Mouse (Mus musculus) heart, embryonic 11.5 days (tissue): ENCODE measurements around the gene Tent4b. TPM values are rescaled to one million over a fixed set of nuclear protein-coding genes. Genes with fewer than 3 reads are reported as not detected.
A peak's percentile ranks its signal among the peaks of the same experiment; 100 is the strongest.

Source experiments
- ATAC-seq: fragments of 200-750 bp; cut with Nextera tagmentation; replicated peaks from 2 replicates; pipeline ENCODE4 v1.8.0; 2017; ENCODE audit warnings: moderate library complexity; ENCODE audit not compliant: insufficient number of reproducible peaks, low FRiP score, low TSS enrichment
- H3K27ac ChIP-seq: fragments of 300-500 bp; sonication (generic); 2 replicates; pipeline ENCODE4 v1.5.1; 2014; ENCODE audit warnings: mild to moderate bottlenecking, low read depth, low read length
- H3K27me3 ChIP-seq: fragments of 300-500 bp; sonication (generic); 2 replicates; pipeline ENCODE4 v1.6.1; 2014; ENCODE audit warnings: mild to moderate bottlenecking, low read length, mixed read lengths; ENCODE audit not compliant: control insufficient read depth, insufficient read depth
- H3K36me3 ChIP-seq: fragments of 300-500 bp; sonication (generic); 2 replicates; pipeline ENCODE4 v1.6.1; 2014; ENCODE audit warnings: mild to moderate bottlenecking, low read length, moderate library complexity, mixed read lengths; ENCODE audit not compliant: control insufficient read depth, insufficient read depth
- H3K4me1 ChIP-seq: fragments of 300-500 bp; sonication (generic); 2 replicates; pipeline ENCODE4 v1.6.1; 2014; ENCODE audit warnings: low read length; ENCODE audit not compliant: control insufficient read depth, insufficient read depth
- H3K4me2 ChIP-seq: fragments of 300-500 bp; sonication (generic); 2 replicates; pipeline ENCODE4 v1.6.1; 2014; ENCODE audit warnings: mild to moderate bottlenecking, moderate library complexity
- H3K4me3 ChIP-seq: fragments of 300-500 bp; sonication (generic); 2 replicates; pipeline ENCODE4 v1.5.1; 2014; ENCODE audit warnings: low read depth, low read length
- H3K9ac ChIP-seq: fragments of 300-500 bp; sonication (generic); 2 replicates; pipeline ENCODE4 v1.6.1; 2014; ENCODE audit warnings: mild to moderate bottlenecking, low read depth, low read length, moderate library complexity
- H3K9me3 ChIP-seq: fragments of 300-500 bp; sonication (generic); replicated peaks from 2 replicates; pipeline ENCODE4 v1.6.1; 2016; ENCODE audit warnings: low read length; ENCODE audit not compliant: control insufficient read depth
- WGBS: fragments of 180-500 bp; shearing (Covaris S2); extraction: QIAGEN DNeasy Blood & Tissue Kit; methylation state at CpG from one replicate; pipeline ENCODE4 v1.1.7; 2014; ENCODE audit not compliant: insufficient replicate concordance; 5-methylcytosine and 5-hydroxymethylcytosine counted together
- polyA plus RNA-seq: library from polyadenylated mRNA; unstranded; fragments of >200 nt; fragmentation: Nextera tagmentation; extraction: Ambion mirVana; gene quantifications from 2 replicates; pipeline ENCODE4 v1.2.1, GENCODE M21; 2014

Tent4b gene
- polyA plus RNA-seq, 1 experiment from 2014 or later = 9.7 TPM

DNA sequence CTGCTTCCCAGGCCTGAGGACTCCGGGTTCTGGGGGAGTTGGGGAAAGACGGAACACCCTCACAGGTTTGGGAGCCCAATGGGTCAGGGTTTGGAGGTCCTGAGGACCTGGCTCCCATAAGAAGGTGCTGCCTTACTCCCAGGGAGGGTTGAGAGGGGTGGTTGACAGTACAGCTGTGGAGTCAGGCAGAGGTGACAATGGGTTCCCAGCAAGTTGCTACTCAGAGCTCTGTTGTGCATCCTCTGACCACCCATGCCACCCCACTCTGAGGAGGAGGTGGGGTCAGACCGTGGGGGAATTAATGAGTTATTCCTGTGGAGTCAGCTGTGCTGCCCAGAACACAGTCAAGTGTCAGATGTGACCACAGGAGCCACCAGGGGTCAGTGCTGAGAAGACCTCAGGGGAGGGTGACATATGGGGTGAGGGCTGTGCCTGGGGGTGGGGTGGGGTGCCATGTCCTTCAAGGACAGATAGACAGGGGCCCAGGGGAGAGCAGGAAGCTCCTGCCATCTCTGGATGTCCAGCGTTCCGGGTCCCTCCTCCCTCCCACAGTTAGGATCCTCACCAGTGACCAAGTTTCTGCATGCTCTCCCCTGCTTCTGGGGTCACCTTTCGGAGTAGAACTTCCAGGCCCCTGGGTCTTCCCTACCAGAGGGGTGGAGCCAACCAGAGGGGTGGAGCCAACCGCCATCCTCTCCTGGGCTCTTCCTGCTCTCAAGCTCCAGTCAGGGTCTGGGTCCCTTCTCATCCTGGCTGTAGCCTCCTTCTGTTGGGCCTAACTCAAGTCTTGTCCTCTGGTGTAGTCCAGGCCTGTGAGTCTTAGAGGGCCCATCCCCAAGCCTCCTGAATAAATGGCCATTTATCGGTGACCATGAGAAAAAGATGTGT lies 86.7 kb downstream of the Tent4b start:
- Histone ChIP-seq H3K4me1 (peaks cover 19% of the 10 kb centered on the region), H3K9me3 (no peaks in the 10 kb centered on the region), H3K27me3 (peaks cover 3% of the 10 kb centered on the region; the same call in 1 of the 2 replicates), H3K4me3 (no peak overlapping the region), H3K27ac (no peak overlapping the region), H3K9ac (no peak overlapping the region), H3K36me3 (no peaks in the 10 kb centered on the region), H3K4me2 (no peak overlapping the region)
- 0 out of 2 replicates have a peak, but pooled peaks have one; percentile 15 for ATAC-seq
- WGBS = 79% methylated on average over 8 of the region's 8 CpGs

DNA sequence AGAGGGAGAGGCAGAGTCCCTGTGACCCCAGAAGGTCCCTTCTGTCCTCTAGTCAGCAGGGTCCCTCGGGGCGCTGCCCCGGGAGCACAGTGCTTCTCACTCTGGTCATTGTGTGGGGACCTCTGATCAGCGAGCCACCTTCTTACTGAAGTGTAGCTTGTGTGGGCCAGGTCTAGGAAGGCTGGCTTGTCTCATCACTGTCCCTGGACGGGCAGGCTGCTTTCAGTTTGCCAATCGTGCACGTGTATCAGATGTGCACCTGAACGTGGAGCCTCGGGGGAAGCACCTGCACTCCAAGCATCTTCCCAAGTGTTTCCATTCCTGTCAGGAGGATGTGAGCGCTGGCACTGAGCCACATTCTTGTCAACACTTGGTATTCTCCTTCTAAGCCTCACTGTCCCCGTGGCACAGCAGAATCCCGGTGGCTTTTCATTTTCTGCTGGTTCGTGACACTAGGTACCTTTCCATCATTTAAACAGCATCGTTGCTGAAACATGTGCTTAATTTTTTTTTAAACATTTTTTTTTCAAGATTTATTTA lies 87.5 kb downstream of the Tent4b start:
- ATAC-seq = no peak
- Histone ChIP-seq H3K4me1 (peaks cover 19% of the 10 kb centered on the region), H3K36me3 (no peaks in the 10 kb centered on the region), H3K9ac (no peak overlapping the region), H3K27ac (no peak overlapping the region), H3K4me2 (no peak overlapping the region), H3K27me3 (peaks cover 7% of the 10 kb centered on the region), H3K9me3 (no peaks in the 10 kb centered on the region), H3K4me3 (no peak overlapping the region)
- WGBS = 67% methylated on average over 14 of the region's 14 CpGs

GRCm38 (mm10) chr8:88288622-88289242 lies 89.7 kb downstream of the Tent4b start:
- WGBS = 54% methylated on average over 12 of the region's 12 CpGs
- ATAC-seq = no peak

DNA sequence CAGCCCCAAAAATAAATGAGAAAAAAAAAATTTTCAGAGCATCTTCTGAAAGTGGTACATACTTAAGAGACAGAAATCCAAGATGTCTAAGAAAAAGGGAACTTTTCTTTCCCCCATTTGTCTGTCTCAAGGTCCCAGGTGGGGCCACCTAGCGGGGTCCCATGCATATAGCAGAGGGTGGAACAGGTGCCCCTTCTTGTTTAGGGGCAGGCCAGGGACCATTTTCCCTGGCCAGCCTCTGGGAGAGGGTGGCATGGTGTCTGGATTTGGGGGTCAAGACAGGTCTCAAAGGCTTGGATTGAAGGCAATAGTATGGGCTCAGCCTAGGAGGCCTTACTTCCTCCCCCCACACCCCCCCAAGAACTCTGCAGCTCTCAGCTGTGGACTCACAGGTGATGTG lies 90.9 kb downstream of the Tent4b start:
- no peaks in the 10 kb centered on the region for H3K36me3 ChIP-seq
- H3K27ac ChIP-seq = no peak overlapping the region
- WGBS = 60% methylated on average over 1 of the region's 1 CpGs

More at GRCm38 (mm10) chr8:88288622-88289242, 89.7 kb downstream of the Tent4b start:
- Histone ChIP-seq H3K4me2 (no peak overlapping the region), H3K27me3 (peaks cover 7% of the 10 kb centered on the region), H3K4me3 (no peak overlapping the region), H3K4me1 (peaks cover 14% of the 10 kb centered on the region), H3K36me3 (no peaks in the 10 kb centered on the region), H3K9ac (no peak overlapping the region), H3K27ac (0 out of 2 replicates have a peak overlapping the region, but pooled peaks have one; percentile 29), H3K9me3 (no peaks in the 10 kb centered on the region)

GRCm38 (mm10) chr8:88290326-88291304 lies 91.6 kb downstream of the Tent4b start:
- no peak overlapping the region for H3K27ac ChIP-seq
- peaks cover 7% of the 10 kb centered on the region for H3K27me3 ChIP-seq
- peaks cover 14% of the 10 kb centered on the region for H3K4me1 ChIP-seq
- ATAC-seq = no peak
- H3K36me3 ChIP-seq = no peaks in the 10 kb centered on the region
- 74% methylated on average over 13 of the region's 13 CpGs for WGBS
- no peak overlapping the region for H3K4me2 ChIP-seq
- H3K9me3 ChIP-seq = no peaks in the 10 kb centered on the region
- no peak overlapping the region for H3K9ac ChIP-seq
- no peak overlapping the region for H3K4me3 ChIP-seq

More for the DNA sequence above, 90.9 kb downstream of the Tent4b start:
- Histone ChIP-seq H3K4me2 (no peak overlapping the region), H3K4me1 (peaks cover 14% of the 10 kb centered on the region), H3K9me3 (no peaks in the 10 kb centered on the region), H3K4me3 (no peak overlapping the region), H3K27me3 (peaks cover 7% of the 10 kb centered on the region), H3K9ac (no peak overlapping the region)
- ATAC-seq = no peak

DNA sequence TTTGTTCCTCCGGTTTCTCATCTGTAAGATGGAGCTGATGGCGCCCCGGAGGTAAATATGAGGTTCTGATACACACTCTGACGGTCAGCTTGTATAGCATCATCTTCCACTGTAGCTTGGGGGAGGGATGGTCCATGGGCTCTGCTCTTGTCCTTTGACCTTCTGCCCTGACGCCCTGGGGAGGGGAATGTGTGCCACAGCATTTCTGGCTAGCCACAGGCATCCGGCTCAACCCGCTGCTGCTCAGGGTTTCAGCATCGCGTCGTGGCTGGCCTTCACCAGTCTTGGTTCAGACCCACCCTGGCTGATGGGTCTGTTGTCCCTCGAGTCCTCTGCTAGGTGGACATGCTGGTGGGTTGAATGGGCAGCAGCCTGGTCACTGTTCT lies 92.3 kb downstream of the Tent4b start:
- Histone ChIP-seq H3K9me3 (no peaks in the 10 kb centered on the region), H3K4me1 (peaks cover 12% of the 10 kb centered on the region), H3K4me2 (no peak overlapping the region), H3K36me3 (no peaks in the 10 kb centered on the region), H3K27ac (no peak overlapping the region), H3K9ac (no peak overlapping the region), H3K27me3 (peaks cover 7% of the 10 kb centered on the region), H3K4me3 (no peak overlapping the region)
- 83% methylated on average over 11 of the region's 11 CpGs for WGBS
- ATAC-seq = no peak

- H3K4me1 ChIP-seq = peaks cover 11% of the 10 kb centered on the region
- H3K4me3 ChIP-seq = no peak overlapping the region
- WGBS = 76% methylated on average over 3 of the region's 3 CpGs
- H3K36me3 ChIP-seq = no peaks in the 10 kb centered on the region
- no peak overlapping the region for H3K9ac ChIP-seq
- no peaks in the 10 kb centered on the region for H3K9me3 ChIP-seq
- H3K27me3 ChIP-seq = peaks cover 7% of the 10 kb centered on the region
- H3K4me2 ChIP-seq = no peak overlapping the region
- no peak overlapping the region for H3K27ac ChIP-seq
- ATAC-seq = no peak
Measured at GRCm38 (mm10) chr8:88292926-88293325, 93.9 kb downstream of the Tent4b start.
